Mouse (Mus musculus): ENCODE data around the gene Stap2. TPM values are rescaled to one million over a fixed set of nuclear protein-coding genes. Genes with fewer than 3 reads are reported as not detected.
A peak's percentile ranks its signal among the peaks of the same experiment; 100 is the strongest.

The Stap2 gene
- polyA plus RNA-seq, 2 experiments: 2.0 to 2.8 TPM

DNA sequence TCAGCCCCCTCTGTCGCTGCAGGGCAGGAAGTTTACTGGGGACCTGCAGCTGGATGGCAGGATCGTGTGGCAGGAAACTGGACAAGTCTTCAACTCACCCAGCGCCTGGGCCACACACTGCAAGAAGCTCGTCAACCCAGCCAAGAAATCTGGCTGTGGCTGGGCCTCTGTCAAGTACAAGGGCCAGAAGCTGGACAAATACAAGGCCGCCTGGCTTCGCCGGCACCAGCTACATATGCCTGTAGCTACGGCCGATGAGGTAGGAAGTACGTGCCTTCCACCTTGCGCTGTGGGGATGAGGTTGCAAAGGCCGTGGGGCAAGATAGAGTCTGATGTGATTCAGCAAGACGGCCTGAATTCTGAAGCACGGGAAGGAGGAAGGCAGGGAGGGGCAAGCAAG is 4.9 kb upstream of the Stap2 start:
- WGBS (ENCODE audit: insufficient replicate concordance): 62% methylated on average over 14 of the region's 14 CpGs
- no peaks in the 10 kb centered on the region for H3K9me3 ChIP-seq (ENCODE audit: control insufficient read depth, low read length)
- no peak overlapping the region for H3K27ac ChIP-seq
- no peak overlapping the region for H3K4me3 ChIP-seq (ENCODE audit: insufficient read depth in 1 of 2, low read depth in 2 of 2, low read length in 2 of 2)
- TF ChIP-seq EP300 (IDR thresholded peaks at IDR 0.05; ENCODE audit: low read depth) (no peak), CTCF (IDR thresholded peaks at IDR 0.05; ENCODE audit: low read depth) (no peak)
- DNase-seq (ENCODE audit: low read depth in 3 of 3, low spot score in 3 of 3) (no peak), ATAC-seq (ENCODE audit: insufficient read depth) (no peak)
- H3K4me1 ChIP-seq (replicated peaks; ENCODE audit: control insufficient read depth in 2 of 2, insufficient read depth in 2 of 2, low read length in 1 of 2): peaks cover 0 to 18% of the 10 kb centered on the region in 2 experiments; a peak in 3 of 4 replicates
- H3K9ac ChIP-seq (replicated peaks): no peak overlapping the region
- peak overlapping the region; percentile 95 for H3K4me2 ChIP-seq (ENCODE audit: low read depth)
- H3K36me3 ChIP-seq (replicated peaks; ENCODE audit: control insufficient read depth, insufficient read depth, low read depth): peaks cover under 1% of the 10 kb centered on the region; the same call in 1 of the 2 replicates
- no peaks in the 10 kb centered on the region for H3K27me3 ChIP-seq (ENCODE audit: control insufficient read depth, insufficient read depth, low read length)

GRCm38 (mm10) chr17:56009962-56010240 is 4.5 kb upstream of the Stap2 start:
- Histone ChIP-seq H3K4me1 (replicated peaks; ENCODE audit: control insufficient read depth in 2 of 2, insufficient read depth in 2 of 2, low read length in 1 of 2) (peaks cover 0 to 18% of the 10 kb centered on the region in 2 experiments; a peak in 3 of 4 replicates), H3K27me3 (ENCODE audit: control insufficient read depth, insufficient read depth, low read length) (no peaks in the 10 kb centered on the region), H3K27ac (no peak overlapping the region), H3K9me3 (ENCODE audit: control insufficient read depth, low read length) (no peaks in the 10 kb centered on the region), H3K4me2 (ENCODE audit: low read depth) (peak overlapping the region; percentile 95), H3K9ac (replicated peaks) (no peak overlapping the region), H3K4me3 (ENCODE audit: insufficient read depth in 1 of 2, low read depth in 2 of 2, low read length in 2 of 2) (peak overlapping the region; percentile 62 to 77; a peak in 3 of 4 replicates), H3K36me3 (replicated peaks; ENCODE audit: control insufficient read depth, insufficient read depth, low read depth) (no peaks in the 10 kb centered on the region)
- TF ChIP-seq EP300 (IDR thresholded peaks at IDR 0.05; ENCODE audit: low read depth): no peak
- WGBS (ENCODE audit: insufficient replicate concordance): 51% methylated on average over 2 of the region's 2 CpGs
- no peak for ATAC-seq (ENCODE audit: insufficient read depth)
- no peak for DNase-seq (ENCODE audit: low read depth in 3 of 3, low spot score in 3 of 3)

GRCm38 (mm10) chr17:56009088-56009961 is 3.9 kb upstream of the Stap2 start:
- H3K9me3 ChIP-seq (ENCODE audit: control insufficient read depth, low read length): no peaks in the 10 kb centered on the region
- H3K4me2 ChIP-seq (ENCODE audit: low read depth): peak overlapping the region; percentile 95
- peaks cover 0 to 18% of the 10 kb centered on the region in 2 experiments; a peak in 3 of 4 replicates for H3K4me1 ChIP-seq (replicated peaks; ENCODE audit: control insufficient read depth in 2 of 2, insufficient read depth in 2 of 2, low read length in 1 of 2)
- H3K27ac ChIP-seq: no peak overlapping the region
- under 1% methylated on average over 62 of the region's 62 CpGs for WGBS (ENCODE audit: insufficient replicate concordance)
- peak overlapping the region; percentile 21; the same call in 1 of the 2 replicates for H3K9ac ChIP-seq (replicated peaks)
- peak overlapping the region; percentile 62 to 77 for H3K4me3 ChIP-seq (ENCODE audit: insufficient read depth in 1 of 2, low read depth in 2 of 2, low read length in 2 of 2)
- no peaks in the 10 kb centered on the region for H3K36me3 ChIP-seq (replicated peaks; ENCODE audit: control insufficient read depth, insufficient read depth, low read depth)
- ATAC-seq (ENCODE audit: insufficient read depth) (peak; percentile 87), DNase-seq (ENCODE audit: low read depth in 3 of 3, low spot score in 3 of 3) (peak; percentile 79 to 84 (median 80))
- TF ChIP-seq CTCF (IDR thresholded peaks at IDR 0.05; ENCODE audit: low read depth): peak; percentile 55
- no peak for TF ChIP-seq EP300 (IDR thresholded peaks at IDR 0.05; ENCODE audit: low read depth)
- no peaks in the 10 kb centered on the region for H3K27me3 ChIP-seq (ENCODE audit: control insufficient read depth, insufficient read depth, low read length)

- H3K27ac ChIP-seq: peak overlapping the region; percentile 59
- H3K4me1 ChIP-seq (replicated peaks; ENCODE audit: control insufficient read depth in 2 of 2, insufficient read depth in 2 of 2, low read length in 1 of 2): peaks cover 0 to 18% of the 10 kb centered on the region in 2 experiments; a peak in 3 of 4 replicates
- H3K4me3 ChIP-seq (ENCODE audit: insufficient read depth in 1 of 2, low read depth in 2 of 2, low read length in 2 of 2): peak overlapping the region; percentile 62 to 77
- WGBS (ENCODE audit: insufficient replicate concordance): under 1% methylated on average over 21 of the region's 21 CpGs
- TF ChIP-seq EP300 (IDR thresholded peaks at IDR 0.05; ENCODE audit: low read depth) (no peak), CTCF (IDR thresholded peaks at IDR 0.05; ENCODE audit: low read depth) (no peak)
- H3K36me3 ChIP-seq (replicated peaks; ENCODE audit: control insufficient read depth, insufficient read depth, low read depth): no peaks in the 10 kb centered on the region
- H3K4me2 ChIP-seq (ENCODE audit: low read depth): peak overlapping the region; percentile 95
- no peaks in the 10 kb centered on the region for H3K9me3 ChIP-seq (ENCODE audit: control insufficient read depth, low read length)
- no peaks in the 10 kb centered on the region for H3K27me3 ChIP-seq (ENCODE audit: control insufficient read depth, insufficient read depth, low read length)
- ATAC-seq (ENCODE audit: insufficient read depth) (peak; percentile 83), DNase-seq (ENCODE audit: low read depth in 3 of 3, low spot score in 3 of 3) (peak; percentile 89 to 91 (median 90))
- H3K9ac ChIP-seq (replicated peaks): peak overlapping the region; percentile 55
Measured at GRCm38 (mm10) chr17:56008356-56009087, 3.1 kb upstream of the Stap2 start.

Data from liver, embryonic 14.5 days (tissue).